Mouse (Mus musculus) embryonic facial prominence, embryonic 14.5 days (tissue): Measurements from ENCODE around the gene Mvb12b. TPM values are rescaled to one million over a fixed set of nuclear protein-coding genes. Genes with fewer than 3 reads are reported as not detected.
A peak's percentile ranks its signal among the peaks of the same experiment; 100 is the strongest.

ENCODE experiments used
- ATAC-seq: fragments of 200-750 bp; cut with Nextera tagmentation; 2 replicates; pipeline ENCODE4 v1.8.0; 2017; ENCODE audit warnings: low read depth, moderate number of reproducible peaks, moderate TSS enrichment
- DNase-seq: peaks from one replicate; pipeline ENCODE4 v3.0.0-alpha.2; 2015; ENCODE audit warnings: low spot score
- H3K27ac ChIP-seq: fragments of 300-500 bp; sonication (generic); replicated peaks from 2 replicates; pipeline ENCODE4 v1.5.1; 2014; ENCODE audit warnings: low read depth, mild to moderate bottlenecking, low read length, moderate library complexity
- H3K27me3 ChIP-seq: fragments of 300-500 bp; sonication (generic); replicated peaks from 2 replicates; pipeline ENCODE4 v1.6.1; 2014; ENCODE audit warnings: low read length; ENCODE audit not compliant: control insufficient read depth, insufficient read depth
- H3K36me3 ChIP-seq: fragments of 300-500 bp; sonication (generic); 2 replicates; pipeline ENCODE4 v1.6.1; 2014; ENCODE audit warnings: low read length, mixed read lengths; ENCODE audit not compliant: control insufficient read depth, insufficient read depth
- H3K4me1 ChIP-seq: fragments of 300-500 bp; sonication (generic); 2 replicates; pipeline ENCODE4 v1.6.1; 2014; ENCODE audit warnings: antibody characterized with exemption, low read length; ENCODE audit not compliant: control insufficient read depth, insufficient read depth
- H3K4me2 ChIP-seq: fragments of 300-500 bp; sonication (generic); 2 replicates; pipeline ENCODE4 v1.6.1; 2014; ENCODE audit warnings: low read depth, mild to moderate bottlenecking, low read length, moderate library complexity, mixed read lengths
- H3K4me3 ChIP-seq: fragments of 300-500 bp; sonication (generic); 2 replicates; pipeline ENCODE4 v1.5.1; 2014; ENCODE audit warnings: low read depth, mild to moderate bottlenecking, low read length
- H3K9ac ChIP-seq: fragments of 300-500 bp; sonication (generic); 2 replicates; pipeline ENCODE4 v1.6.1; 2014; ENCODE audit warnings: low read depth, mild to moderate bottlenecking, low read length, moderate library complexity, mixed read lengths
- H3K9me3 ChIP-seq: fragments of 300-500 bp; sonication (generic); 2 replicates; pipeline ENCODE4 v1.6.1; 2016; ENCODE audit warnings: low read length; ENCODE audit not compliant: control insufficient read depth
- whole genome bisulfite sequencing: fragments of 180-500 bp; shearing (Covaris S2); extraction: QIAGEN DNeasy Blood & Tissue Kit; methylation state at CpG from one replicate; pipeline ENCODE4 v1.1.7; 2014; 5-methylcytosine and 5-hydroxymethylcytosine counted together
- polyA plus RNA-seq: library from polyadenylated mRNA; unstranded; fragments of >200 nt; fragmentation: Nextera tagmentation; extraction: Ambion mirVana; gene quantifications from 2 replicates; pipeline ENCODE4 v1.2.1, GENCODE M21; 2014

Mvb12b gene
- polyA plus RNA-seq, 1 experiment from 2014 or later: 14.1 TPM

- H3K27me3 ChIP-seq: peaks cover 26% of the 10 kb centered on the region
- H3K4me3 ChIP-seq: peak overlapping the region; percentile 22
- no peak for ATAC-seq
Observed at GRCm38 (mm10) chr2:33716878-33717277, 170.9 kb downstream of the Mvb12b start.

DNA sequence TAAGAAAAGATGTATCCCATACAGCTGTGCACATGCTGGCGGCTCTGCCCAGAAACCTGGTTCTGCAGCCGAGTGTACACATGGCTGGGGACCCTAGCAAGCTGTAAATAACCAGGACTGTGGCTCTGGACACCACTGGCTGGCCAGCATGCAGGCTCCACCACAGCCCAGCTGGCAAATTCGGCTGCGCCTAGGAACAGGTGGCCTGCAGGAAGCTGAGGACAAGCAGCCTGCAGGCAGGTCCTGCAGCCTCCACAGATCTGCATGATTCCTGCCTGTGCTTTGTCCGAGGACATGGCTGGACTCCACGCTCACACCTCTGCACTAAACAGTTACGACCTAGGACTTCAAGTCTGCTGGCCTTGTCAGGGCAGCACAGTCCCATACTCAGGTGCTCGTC is 172.8 kb downstream of the Mvb12b start:
- H3K9me3 ChIP-seq: no peaks in the 10 kb centered on the region
- H3K27me3 ChIP-seq: peaks cover 26% of the 10 kb centered on the region
- DNase-seq (no peak), ATAC-seq (no peak)
- WGBS: 42% methylated on average over 8 of the region's 8 CpGs
- H3K27ac ChIP-seq: no peak overlapping the region
- no peaks in the 10 kb centered on the region for H3K36me3 ChIP-seq
- H3K4me3 ChIP-seq: no peak overlapping the region
- H3K9ac ChIP-seq: no peak overlapping the region
- no peak overlapping the region for H3K4me2 ChIP-seq
- H3K4me1 ChIP-seq: peaks cover 47% of the 10 kb centered on the region

More at GRCm38 (mm10) chr2:33716878-33717277, 170.9 kb downstream of the Mvb12b start:
- DNase-seq: peak; percentile 57
- Histone ChIP-seq H3K9ac (no peak overlapping the region), H3K4me2 (peak overlapping the region; percentile 56), H3K9me3 (no peaks in the 10 kb centered on the region), H3K4me1 (peaks cover 58% of the 10 kb centered on the region), H3K27ac (peak overlapping the region; percentile 77; the same call in 1 of the 2 replicates), H3K36me3 (no peaks in the 10 kb centered on the region)
- WGBS: 13% methylated on average over 15 of the region's 15 CpGs

GRCm38 (mm10) chr2:33713580-33714260 is 174.0 kb downstream of the Mvb12b start:
- Histone ChIP-seq H3K4me2 (no peak overlapping the region), H3K9me3 (no peaks in the 10 kb centered on the region), H3K9ac (no peak overlapping the region), H3K27ac (no peak overlapping the region), H3K36me3 (no peaks in the 10 kb centered on the region), H3K4me3 (no peak overlapping the region), H3K4me1 (peaks cover 35% of the 10 kb centered on the region), H3K27me3 (peaks cover 26% of the 10 kb centered on the region)
- WGBS: 34% methylated on average over 12 of the region's 12 CpGs
- DNase-seq (no peak), ATAC-seq (no peak)

- H3K4me1 ChIP-seq: peaks cover 26% of the 10 kb centered on the region
- ATAC-seq (no peak), DNase-seq (no peak)
- no peak overlapping the region for H3K4me3 ChIP-seq
- peaks cover 26% of the 10 kb centered on the region for H3K27me3 ChIP-seq
- no peak overlapping the region for H3K27ac ChIP-seq
- WGBS: 20% methylated on average over 4 of the region's 4 CpGs
- no peaks in the 10 kb centered on the region for H3K36me3 ChIP-seq
- no peak overlapping the region for H3K4me2 ChIP-seq
- no peak overlapping the region for H3K9ac ChIP-seq
- H3K9me3 ChIP-seq: no peaks in the 10 kb centered on the region
Observed at GRCm38 (mm10) chr2:33712811-33713210, 174.9 kb downstream of the Mvb12b start.

GRCm38 (mm10) chr2:33708831-33709230 is 178.9 kb downstream of the Mvb12b start:
- ATAC-seq (no peak), DNase-seq (no peak)
- Histone ChIP-seq H3K27me3 (peaks cover 15% of the 10 kb centered on the region), H3K4me2 (no peak overlapping the region), H3K4me1 (peaks cover 6% of the 10 kb centered on the region), H3K9me3 (no peaks in the 10 kb centered on the region), H3K4me3 (no peak overlapping the region), H3K9ac (no peak overlapping the region), H3K36me3 (no peaks in the 10 kb centered on the region), H3K27ac (no peak overlapping the region)
- 89% methylated on average over 8 of the region's 8 CpGs for WGBS

DNA sequence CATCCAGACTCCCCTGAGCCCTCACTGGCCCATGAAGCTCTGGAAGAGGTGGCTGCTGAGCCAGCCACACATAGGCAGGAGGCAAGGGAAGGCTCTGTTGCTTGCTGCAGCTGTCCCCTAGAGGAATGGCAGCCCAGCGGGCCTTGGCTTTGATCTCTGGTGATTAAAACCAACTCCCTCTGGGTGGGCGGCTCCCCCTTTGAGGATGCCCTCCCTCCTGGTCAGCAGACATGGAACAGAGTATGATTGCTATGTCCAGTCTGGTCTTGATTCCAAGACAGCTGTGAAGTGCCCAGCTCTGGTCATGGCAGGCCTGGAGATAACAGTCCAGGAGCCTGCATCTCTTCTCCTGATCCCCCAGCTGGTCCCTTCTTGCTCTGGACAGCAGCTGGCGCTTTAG is 179.7 kb downstream of the Mvb12b start:
- H3K27ac ChIP-seq: no peak overlapping the region
- peaks cover 14% of the 10 kb centered on the region for H3K27me3 ChIP-seq
- no peak overlapping the region for H3K4me2 ChIP-seq
- H3K36me3 ChIP-seq: no peaks in the 10 kb centered on the region
- no peaks in the 10 kb centered on the region for H3K4me1 ChIP-seq
- no peak for ATAC-seq
- no peak for DNase-seq
- WGBS: 52% methylated on average over 3 of the region's 3 CpGs
- no peak overlapping the region for H3K9ac ChIP-seq
- H3K9me3 ChIP-seq: no peaks in the 10 kb centered on the region
- no peak overlapping the region for H3K4me3 ChIP-seq

GRCm38 (mm10) chr2:33706403-33706802 is 181.3 kb downstream of the Mvb12b start:
- H3K9ac ChIP-seq: no peak overlapping the region
- H3K4me2 ChIP-seq: no peak overlapping the region
- H3K36me3 ChIP-seq: no peaks in the 10 kb centered on the region
- ATAC-seq: no peak
- no peak overlapping the region for H3K4me3 ChIP-seq
- H3K9me3 ChIP-seq: no peaks in the 10 kb centered on the region
- H3K27me3 ChIP-seq: peaks cover 14% of the 10 kb centered on the region
- no peak overlapping the region for H3K27ac ChIP-seq
- WGBS: 53% methylated on average over 9 of the region's 9 CpGs
- no peaks in the 10 kb centered on the region; the same call in 1 of the 2 replicates for H3K4me1 ChIP-seq
- no peak for DNase-seq

DNA sequence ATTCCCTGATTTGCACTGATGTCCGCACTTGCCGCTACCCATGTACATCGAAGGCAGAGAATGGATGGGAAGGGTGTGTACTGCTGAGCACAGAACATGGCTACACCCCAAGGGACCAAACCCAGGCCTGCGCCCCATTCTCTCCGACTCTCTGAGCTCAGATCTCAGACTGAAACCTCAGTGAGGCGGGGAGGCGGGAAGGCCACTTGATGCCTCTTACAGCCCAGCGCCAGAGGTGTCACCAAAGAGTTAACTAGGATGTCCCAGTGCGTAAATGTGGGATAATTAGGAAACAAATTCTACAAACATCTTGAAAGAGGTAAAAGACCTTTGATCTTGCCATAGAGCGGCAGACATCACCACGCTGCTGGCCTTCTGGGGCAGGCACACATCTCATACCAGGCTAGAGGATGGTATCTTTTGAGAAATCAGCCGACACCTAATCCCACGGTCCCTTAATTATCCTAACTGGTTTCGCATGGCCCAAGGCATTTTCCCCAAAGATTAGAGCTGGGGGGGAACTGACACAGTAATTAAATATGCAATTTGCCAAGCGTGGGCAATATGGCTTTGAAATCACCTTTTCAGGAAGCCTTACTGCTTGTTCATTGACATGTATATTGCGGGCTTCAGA is 181.9 kb downstream of the Mvb12b start:
- DNase-seq (no peak), ATAC-seq (no peak)
- Histone ChIP-seq H3K4me3 (no peak overlapping the region), H3K9me3 (no peaks in the 10 kb centered on the region), H3K27ac (no peak overlapping the region), H3K27me3 (peaks cover 18% of the 10 kb centered on the region), H3K9ac (no peak overlapping the region), H3K4me1 (no peaks in the 10 kb centered on the region; the same call in 1 of the 2 replicates), H3K36me3 (no peaks in the 10 kb centered on the region), H3K4me2 (no peak overlapping the region)
- 36% methylated on average over 16 of the region's 16 CpGs for WGBS

GRCm38 (mm10) chr2:33703286-33703685 is 184.5 kb downstream of the Mvb12b start:
- no peak for ATAC-seq
- Histone ChIP-seq H3K27me3 (peaks cover 24% of the 10 kb centered on the region), H3K4me2 (no peak overlapping the region), H3K9me3 (no peaks in the 10 kb centered on the region), H3K36me3 (no peaks in the 10 kb centered on the region), H3K27ac (no peak overlapping the region), H3K4me3 (no peak overlapping the region), H3K4me1 (no peaks in the 10 kb centered on the region; the same call in 1 of the 2 replicates), H3K9ac (no peak overlapping the region)
- 58% methylated on average over 5 of the region's 5 CpGs for WGBS
- no peak for DNase-seq
